Mouse (Mus musculus) testis, postnatal 14 days (tissue): ENCODE measurements at regions not wholly inside any gene's neighbourhood (a gene's known extent, or its start where the extent isn't known, plus 50 kb on each side); places are given as distances from the start of the nearest gene placed in this dataset.

ENCODE experiments used
- DNase-seq: peaks from one replicate; pipeline ENCODE4 v3.0.0; 2021; ENCODE audit warnings: low spot score

- DNase-seq = no peak
Observed at GRCm38 (mm10) chr15:36380461-36381227, 626.9 kb downstream of the Zfp706 start.

GRCm38 (mm10) chr15:36378640-36379039, 628.9 kb downstream of the Zfp706 start:
- DNase-seq = no peak

GRCm38 (mm10) chr15:36376551-36376950, 631.0 kb downstream of the Zfp706 start:
- DNase-seq = no peak

- DNase-seq = peak; percentile 37
Observed at GRCm38 (mm10) chr15:36375549-36375885, 632.1 kb downstream of the Zfp706 start.

GRCm38 (mm10) chr15:36374732-36375548, 632.6 kb downstream of the Zfp706 start:
- peak; percentile 29 for DNase-seq

- DNase-seq = peak; percentile 46
Observed at GRCm38 (mm10) chr15:36373900-36374611, 633.5 kb downstream of the Zfp706 start.

GRCm38 (mm10) chr15:36373481-36373880, 634.1 kb downstream of the Zfp706 start:
- peak; percentile 65 for DNase-seq

- DNase-seq = peak; percentile 28
Observed at GRCm38 (mm10) chr15:36371382-36371781, 636.2 kb downstream of the Zfp706 start.

- no peak for DNase-seq
Observed at GRCm38 (mm10) chr15:36370906-36371305, 636.7 kb downstream of the Zfp706 start.

GRCm38 (mm10) chr15:36367296-36367695, 640.3 kb downstream of the Zfp706 start:
- no peak for DNase-seq

GRCm38 (mm10) chr15:36364757-36365156, 642.8 kb downstream of the Zfp706 start:
- DNase-seq = no peak

- DNase-seq = no peak
Observed at GRCm38 (mm10) chr15:36364062-36364461, 643.5 kb downstream of the Zfp706 start.

GRCm38 (mm10) chr15:36362911-36363565, 644.5 kb downstream of the Zfp706 start:
- DNase-seq = no peak

GRCm38 (mm10) chr15:36361522-36362148, 645.9 kb downstream of the Zfp706 start:
- no peak for DNase-seq

- no peak for DNase-seq
Observed at GRCm38 (mm10) chr15:36360694-36361521, 646.7 kb downstream of the Zfp706 start.

- DNase-seq = no peak
Observed at GRCm38 (mm10) chr15:36355851-36356250, 651.7 kb downstream of the Zfp706 start.

- DNase-seq = no peak
Observed at GRCm38 (mm10) chr15:36354545-36354944, 653.0 kb downstream of the Zfp706 start.

- no peak for DNase-seq
Observed at GRCm38 (mm10) chr15:36353793-36354192, 653.8 kb downstream of the Zfp706 start.

- DNase-seq = no peak
Observed at GRCm38 (mm10) chr15:36352929-36353328, 654.6 kb downstream of the Zfp706 start.

- no peak for DNase-seq
Observed at GRCm38 (mm10) chr15:36351693-36352092, 655.9 kb downstream of the Zfp706 start.

- DNase-seq = no peak
Observed at GRCm38 (mm10) chr15:36348348-36348747, 659.2 kb downstream of the Zfp706 start.
